Mouse (Mus musculus): Measurements from ENCODE around the gene Eea1. TPM values are rescaled to one million over a fixed set of nuclear protein-coding genes. Genes with fewer than 3 reads are reported as not detected.

Eea1 gene
- total and polyA plus RNA-seq, 3 experiments = 9.2 to 43.5 (median 10.2) TPM

DNA sequence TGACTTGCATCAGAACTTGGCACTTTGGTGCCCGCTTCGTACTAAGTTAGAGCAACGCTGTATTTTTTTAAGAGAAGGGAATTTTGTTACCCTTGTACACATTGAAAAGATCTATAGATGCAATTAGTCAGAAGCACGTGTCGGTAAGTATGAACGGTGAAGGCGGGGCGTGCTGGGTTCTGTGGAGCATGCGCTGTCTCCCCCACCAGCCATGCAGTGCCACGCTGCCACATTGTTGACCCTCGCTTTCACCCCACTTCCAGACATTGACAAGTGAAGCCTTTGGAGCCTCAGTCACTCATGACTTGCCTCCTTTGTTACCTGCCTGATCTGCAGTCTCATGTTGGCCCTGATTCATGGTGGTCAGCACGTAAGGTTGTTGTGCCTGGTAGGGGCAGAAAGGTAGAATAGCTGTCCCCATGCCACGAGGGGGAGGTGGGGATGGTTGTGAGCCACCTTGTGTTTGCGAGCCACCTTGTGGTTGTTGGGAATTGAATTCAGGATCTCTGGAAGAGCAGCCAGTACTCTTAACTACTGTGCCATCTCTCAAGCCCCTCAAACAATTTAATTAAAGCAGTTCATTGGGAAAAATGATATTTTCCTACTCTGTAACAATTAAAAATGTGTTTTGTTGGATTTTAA is 47.0 kb upstream of the Eea1 start:
- H3K36me3 ChIP-seq (ENCODE audit: control insufficient read depth in 1 of 2, insufficient read depth in 2 of 2, low read length in 2 of 2) = no peaks in the 10 kb centered on the region
- no peak for DNase-seq (ENCODE audit: low read depth, low spot score)
- H3K4me1 ChIP-seq (ENCODE audit: control insufficient read depth in 1 of 2, insufficient read depth in 2 of 2, low read length in 2 of 2) = peaks cover 0 to 7% of the 10 kb centered on the region in 2 experiments; a peak in 1 of 4 replicates
- no peak for TF ChIP-seq SMC3 (IDR thresholded peaks at IDR 0.05; ENCODE audit: low read depth, low read length)
- no peak for TF ChIP-seq RCOR1 (IDR thresholded peaks at IDR 0.05; ENCODE audit: low read depth, low read length)
- no peak for TF ChIP-seq POLR2A (IDR thresholded peaks at IDR 0.05; ENCODE audit: control insufficient read depth in 1 of 2, insufficient read depth in 1 of 2, low read depth in 1 of 2, low read length in 2 of 2, poor library complexity in 1 of 2)
- no peak for TF ChIP-seq EP300 (IDR thresholded peaks at IDR 0.05; ENCODE audit: low read depth in 1 of 2, low read length in 2 of 2)
- no peak for TF ChIP-seq CHD1 (IDR thresholded peaks at IDR 0.05; ENCODE audit: low read depth, low read length)
- no peak for TF ChIP-seq TCF12 (IDR thresholded peaks at IDR 0.05; ENCODE audit: low read depth, low read length)
- no peak for TF ChIP-seq USF1 (IDR thresholded peaks at IDR 0.05; ENCODE audit: low read depth, low read length)
- no peak for TF ChIP-seq GATA1 (IDR thresholded peaks at IDR 0.05; ENCODE audit: low read depth, low read length)
- no peak for TF ChIP-seq MYC (IDR thresholded peaks at IDR 0.05; ENCODE audit: low read depth, low read length)
- TF ChIP-seq TAL1 (IDR thresholded peaks at IDR 0.05; ENCODE audit: low read length) = no peak
- TF ChIP-seq SIN3A (IDR thresholded peaks at IDR 0.05; ENCODE audit: low read length) = no peak
- TF ChIP-seq HCFC1 (IDR thresholded peaks at IDR 0.05; ENCODE audit: low read depth, low read length) = no peak
- no peak for TF ChIP-seq CHD2 (IDR thresholded peaks at IDR 0.05; ENCODE audit: low read length)
- no peak for TF ChIP-seq POLR2AphosphoS2 (IDR thresholded peaks at IDR 0.05; ENCODE audit: low read length)
- no peak for TF ChIP-seq NELFE (IDR thresholded peaks at IDR 0.05; ENCODE audit: low read depth, low read length)
- TF ChIP-seq BHLHE40 (IDR thresholded peaks at IDR 0.05; ENCODE audit: borderline replicate concordance, low read depth, low read length) = no peak
- no peak for TF ChIP-seq NRF1 (IDR thresholded peaks at IDR 0.05; ENCODE audit: insufficient read depth, low read depth, low read length, poor library complexity, severe bottlenecking)
- TF ChIP-seq TBP (IDR thresholded peaks at IDR 0.05; ENCODE audit: low read depth, low read length) = no peak
- TF ChIP-seq MAX (IDR thresholded peaks at IDR 0.05; ENCODE audit: low read length) = no peak
- H3K27ac ChIP-seq (ENCODE audit: control insufficient read depth, low read depth, low read length) = no peak overlapping the region
- H3K79me2 ChIP-seq (ENCODE audit: control insufficient read depth, insufficient read depth, low read length, poor library complexity) = no peaks in the 10 kb centered on the region
- no peak overlapping the region for H3K4me3 ChIP-seq (ENCODE audit: control insufficient read depth in 1 of 2, insufficient read depth in 1 of 2, low read depth in 2 of 2, low read length in 2 of 2)
- H3K27me3 ChIP-seq (ENCODE audit: control insufficient read depth in 1 of 2, insufficient read depth in 2 of 2, low read length in 2 of 2) = peaks cover 0 to 3% of the 10 kb centered on the region in 2 experiments; a peak in 2 of 4 replicates
- no peak overlapping the region for H3K9ac ChIP-seq (ENCODE audit: control insufficient read depth, low read depth, low read length, poor library complexity, severe bottlenecking)
- no peaks in the 10 kb centered on the region for H3K9me3 ChIP-seq (replicated peaks; ENCODE audit: insufficient read depth, low read length)

- Histone ChIP-seq H3K27ac (ENCODE audit: control insufficient read depth, low read depth, low read length) (no peak overlapping the region), H3K9me3 (replicated peaks; ENCODE audit: insufficient read depth, low read length) (no peaks in the 10 kb centered on the region), H3K36me3 (ENCODE audit: control insufficient read depth in 1 of 2, insufficient read depth in 2 of 2, low read length in 2 of 2) (no peaks in the 10 kb centered on the region), H3K27me3 (ENCODE audit: control insufficient read depth in 1 of 2, insufficient read depth in 2 of 2, low read length in 2 of 2) (peaks cover 0 to 3% of the 10 kb centered on the region in 2 experiments; a peak in 2 of 4 replicates), H3K9ac (ENCODE audit: control insufficient read depth, low read depth, low read length, poor library complexity, severe bottlenecking) (no peak overlapping the region), H3K4me1 (ENCODE audit: control insufficient read depth in 1 of 2, insufficient read depth in 2 of 2, low read length in 2 of 2) (peaks cover 0 to 7% of the 10 kb centered on the region in 2 experiments; a peak in 1 of 4 replicates), H3K79me2 (ENCODE audit: control insufficient read depth, insufficient read depth, low read length, poor library complexity) (no peaks in the 10 kb centered on the region), H3K4me3 (ENCODE audit: control insufficient read depth in 1 of 2, insufficient read depth in 1 of 2, low read depth in 2 of 2, low read length in 2 of 2) (peak overlapping the region; percentile 34 to 38)
- TF ChIP-seq ZKSCAN1 (IDR thresholded peaks at IDR 0.05; ENCODE audit: low read depth, low read length) = no peak
- TF ChIP-seq POLR2AphosphoS5 (IDR thresholded peaks at IDR 0.05; ENCODE audit: borderline replicate concordance, low read depth, low read length) = no peak
- TF ChIP-seq GATA1 (IDR thresholded peaks at IDR 0.05; ENCODE audit: low read depth, low read length) = no peak
- DNase-seq (ENCODE audit: low read depth, low spot score) = no peak
These were observed 46.2 kb upstream of the Eea1 start for GRCm38 (mm10) chr10:95894036-95894855.
